Comparison of ENCODE assay signal across 25 mouse cellular contexts in the genomic region with DNA sequence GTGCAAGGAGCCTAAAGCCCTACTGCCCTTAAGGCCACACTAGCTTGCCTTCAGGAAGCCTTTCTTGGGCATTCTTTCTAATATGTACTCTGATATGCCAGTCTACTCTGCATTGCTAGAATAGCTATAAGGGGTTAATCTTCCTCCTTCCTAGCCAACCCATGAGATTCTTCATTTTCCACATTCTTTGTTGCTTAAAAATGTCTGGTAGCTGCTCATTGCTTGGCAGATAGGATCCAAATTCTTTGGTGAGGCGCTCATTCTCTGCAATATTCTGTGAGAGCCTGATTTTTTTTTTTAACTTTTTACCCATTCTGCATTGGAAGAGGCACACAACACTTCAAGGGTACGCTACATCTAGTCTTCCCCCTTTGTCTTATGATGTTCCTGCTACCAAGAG.
"Had no signal": no experiment of that assay in that cellular context is flagged by ENCODE, and none has a peak within 500 bp of the region (broad histone marks: within the 10 kb centered on the region; RNA-seq: fewer than 3 reads in every experiment).

No protein-coding gene starts in this region.

- H3K27me3 ChIP-seq: hindbrain, embryonic 12.5 days; intestine, embryonic 15.5 days; kidney, embryonic 15.5 days; limb, embryonic 13.5 days; limb, embryonic 15.5 days; liver, embryonic 12.5 days had no signal

- DNase-seq: gastrocnemius, postnatal 25 days; heart, adult 18-20 months; heart, postnatal 10 days; heart, postnatal 4 days; kidney, adult 2 months; kidney, adult 9 months; kidney, postnatal 14 days; kidney, postnatal 36 days; layer of hippocampus, adult 9-11 months; layer of hippocampus, postnatal 36 days; left cerebral cortex, postnatal 4 days had no signal

- H3K4me3 ChIP-seq: hindbrain, embryonic 10.5 days; hindbrain, embryonic 12.5 days; intestine, embryonic 15.5 days; kidney, embryonic 15.5 days; limb, embryonic 13.5 days; limb, embryonic 15.5 days; liver, embryonic 12.5 days had no signal

- H3K27ac ChIP-seq: hindbrain, embryonic 10.5 days; hindbrain, embryonic 12.5 days; hindbrain, embryonic 14.5 days; intestine, embryonic 15.5 days; kidney, embryonic 15.5 days; kidney, postnatal 0 days; limb, embryonic 13.5 days; limb, embryonic 15.5 days; liver, embryonic 12.5 days; liver, embryonic 14.5 days had no signal

- H3K4me2 ChIP-seq: heart, embryonic 11.5 days; hindbrain, embryonic 12.5 days; hindbrain, embryonic 14.5 days; intestine, embryonic 15.5 days; kidney, embryonic 15.5 days; limb, embryonic 13.5 days; limb, embryonic 15.5 days; liver, embryonic 12.5 days had no signal

- ATAC-seq: hindbrain, embryonic 16.5 days; inflammation-experienced regulatory T-cells, adult 6 months; intestine, embryonic 15.5 days; intestine, postnatal 0 days; liver, embryonic 12.5 days had no signal

- H3K9ac ChIP-seq: hindbrain, embryonic 12.5 days; hindbrain, embryonic 14.5 days; intestine, embryonic 15.5 days; kidney, embryonic 15.5 days; limb, embryonic 13.5 days; limb, embryonic 15.5 days; liver, embryonic 12.5 days; liver, embryonic 14.5 days had no signal

- H3K4me1 ChIP-seq: hindbrain, embryonic 10.5 days; hindbrain, embryonic 12.5 days; intestine, embryonic 15.5 days; liver, embryonic 12.5 days had no signal

- H3K36me3 ChIP-seq: hindbrain, embryonic 10.5 days; hindbrain, embryonic 12.5 days; intestine, embryonic 15.5 days; kidney, embryonic 15.5 days; limb, embryonic 13.5 days; limb, embryonic 15.5 days; liver, embryonic 12.5 days had no signal

- H3K9me3 ChIP-seq: hindbrain, embryonic 10.5 days; hindbrain, embryonic 12.5 days; intestine, embryonic 15.5 days; kidney, embryonic 15.5 days; limb, embryonic 13.5 days; limb, embryonic 15.5 days; liver, embryonic 12.5 days had no signal
